Mouse (Mus musculus) E14TG2a.4 (cell line): Measurements from ENCODE around the gene H2-Ob.

Experiments
- CTCF ChIP-seq: conservative IDR thresholded peaks from 2 replicates; pipeline ENCODE4 v1.5.1; 2014; ENCODE audit warnings: low read length
- POU5F1 ChIP-seq: IDR thresholded peaks from 2 replicates; pipeline ENCODE4 v1.6.1; 2014; ENCODE audit warnings: low read length, borderline replicate concordance

DNA sequence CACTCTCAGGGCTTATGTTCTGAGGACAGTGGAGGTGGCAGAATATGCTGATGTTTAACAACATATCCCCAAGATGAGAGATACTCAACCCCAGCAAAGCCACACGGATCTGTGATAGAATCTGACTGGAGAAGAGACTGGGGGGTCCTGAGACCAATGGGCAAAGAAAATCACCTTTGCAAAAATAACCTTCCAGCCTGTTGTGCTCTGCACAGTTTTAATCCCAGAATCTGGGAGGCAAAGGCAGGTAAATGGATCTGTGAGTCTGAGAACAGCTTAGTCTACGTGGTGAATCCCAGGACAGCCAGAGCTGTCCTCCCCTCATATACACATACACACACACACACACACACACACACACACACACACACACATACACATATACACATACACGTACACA lies 10.7 kb downstream of the H2-Ob start:
- TF ChIP-seq POU5F1 (no peak), CTCF (no peak)
